Mouse (Mus musculus): ENCODE measurements around the gene 5830473C10Rik.

DNA sequence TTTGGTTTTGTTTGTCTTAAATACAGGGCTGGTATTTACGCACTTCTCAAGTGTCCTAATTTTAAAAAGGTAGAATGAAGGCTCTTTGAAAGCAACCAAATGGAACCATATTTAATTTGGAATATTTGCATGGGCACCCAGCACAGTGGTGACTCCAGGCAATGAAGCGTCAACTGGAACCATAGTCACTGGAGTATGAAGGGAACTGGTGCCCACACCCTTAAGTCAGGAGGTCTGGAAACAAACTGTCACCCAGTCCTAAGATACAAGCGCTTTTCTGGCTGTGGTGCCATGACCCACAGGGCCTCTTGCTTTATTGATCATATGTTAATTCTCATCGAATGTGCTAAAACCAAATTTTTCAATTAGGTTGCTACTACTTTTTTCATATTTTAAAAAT lies 66.5 kb downstream of the 5830473C10Rik start:
- no peak for TF ChIP-seq POLR2A (IDR thresholded peaks at IDR 0.05; ENCODE audit: control insufficient read depth, low read depth, low read length)
- TF ChIP-seq CTCF (IDR thresholded peaks at IDR 0.05; ENCODE audit: control insufficient read depth, insufficient read depth, insufficient replicate concordance, low read depth, low read length) = no peak
